Mouse (Mus musculus): ENCODE data around the gene Gm43302.
"Not testable (repeated sequence)": the region's sequence is repeated elsewhere in the genome, so short reads cannot be mapped to it uniquely, and the experiment has no call there.

DNA sequence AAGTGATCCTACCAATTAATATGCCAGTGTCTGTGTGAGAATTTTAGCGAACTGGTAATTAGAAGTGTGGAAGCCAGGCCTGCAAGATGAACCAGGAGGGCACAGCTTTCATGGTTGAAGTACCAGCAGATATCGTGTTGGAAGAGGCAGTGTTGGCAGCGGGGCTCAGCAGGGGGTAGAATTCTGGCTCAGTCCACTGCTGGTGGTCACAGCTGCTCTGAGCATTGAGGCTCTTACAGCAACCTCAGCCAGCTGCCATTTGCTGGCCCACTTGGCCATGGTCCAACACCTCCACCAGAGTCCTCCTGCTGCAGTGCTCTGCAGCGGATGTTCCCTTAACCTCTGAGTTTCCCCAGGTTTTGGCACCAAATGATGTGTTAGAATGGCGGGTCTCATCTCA is 97.2 kb downstream of the Gm43302 start:
- not testable (repeated sequence) for TF ChIP-seq GATA1, TAL1 (IDR thresholded peaks at IDR 0.05; ENCODE audit: low read length)

Data from erythroblast, embryonic 14.5 days (primary cell).